Mouse (Mus musculus) inflammation-experienced regulatory T-cells (primary cell): ENCODE measurements around the gene Hspbap1. TPM values are rescaled to one million over a fixed set of nuclear protein-coding genes. Genes with fewer than 3 reads are reported as not detected.

Source experiments
- polyA plus RNA-seq, 2 experiments: library from polyadenylated mRNA; unstranded; fragments of 100-300 nt; shearing (Covaris generic); gene quantifications; one replicate each; pipeline ENCODE4 v1.2.1; 2017

Hspbap1 gene
- polyA plus RNA-seq: 10 to 100 TPM; 23.8 to 30.4 TPM

GRCm38 (mm10) chr16:35769878-35770657 lies at the start of gene Hspbap1:
Hspbap1 (plus strand) TSS chr16:35770375.

GRCm38 (mm10) chr16:35768785-35769642 lies 1.2 kb upstream of the Hspbap1 start, which contains the start of gene Dirc2:
Dirc2 (minus strand) TSS chr16:35769356.

GRCm38 (mm10) chr16:35871048-35871851 lies 101.1 kb downstream of the Hspbap1 start, which contains the start of gene Parp14:
Parp14 (minus strand) TSS chr16:35871544.

Other genes starting within 250 kb of the Hspbap1 start
- 1 to 10 TPM in 1 of 2 experiments, under 1 TPM in 1; 0.05 to 1.9 TPM for gene Sema5b, start 229.2 kb upstream of the Hspbap1 start, polyA plus RNA-seq
- gene Dirc2, start 1.0 kb upstream of the Hspbap1 start, polyA plus RNA-seq: 10 to 100 TPM; 25.3 to 26.9 TPM
- gene Parp14, start 101.2 kb downstream of the Hspbap1 start, polyA plus RNA-seq: 10 to 100 TPM; 58.4 to 84.9 TPM
- 10 to 100 TPM; 84.8 to 85.1 TPM for gene Parp9, start 168.1 kb downstream of the Hspbap1 start, polyA plus RNA-seq
- 10 to 100 TPM; 46.9 to 61.1 TPM for gene Dtx3l, start 168.8 kb downstream of the Hspbap1 start, polyA plus RNA-seq
- 10 to 100 TPM; 58.2 to 72.5 TPM for gene Kpna1, start 208.4 kb downstream of the Hspbap1 start, polyA plus RNA-seq